Comparison of ENCODE assay signal across 33 mouse cellular contexts in the genomic region with DNA sequence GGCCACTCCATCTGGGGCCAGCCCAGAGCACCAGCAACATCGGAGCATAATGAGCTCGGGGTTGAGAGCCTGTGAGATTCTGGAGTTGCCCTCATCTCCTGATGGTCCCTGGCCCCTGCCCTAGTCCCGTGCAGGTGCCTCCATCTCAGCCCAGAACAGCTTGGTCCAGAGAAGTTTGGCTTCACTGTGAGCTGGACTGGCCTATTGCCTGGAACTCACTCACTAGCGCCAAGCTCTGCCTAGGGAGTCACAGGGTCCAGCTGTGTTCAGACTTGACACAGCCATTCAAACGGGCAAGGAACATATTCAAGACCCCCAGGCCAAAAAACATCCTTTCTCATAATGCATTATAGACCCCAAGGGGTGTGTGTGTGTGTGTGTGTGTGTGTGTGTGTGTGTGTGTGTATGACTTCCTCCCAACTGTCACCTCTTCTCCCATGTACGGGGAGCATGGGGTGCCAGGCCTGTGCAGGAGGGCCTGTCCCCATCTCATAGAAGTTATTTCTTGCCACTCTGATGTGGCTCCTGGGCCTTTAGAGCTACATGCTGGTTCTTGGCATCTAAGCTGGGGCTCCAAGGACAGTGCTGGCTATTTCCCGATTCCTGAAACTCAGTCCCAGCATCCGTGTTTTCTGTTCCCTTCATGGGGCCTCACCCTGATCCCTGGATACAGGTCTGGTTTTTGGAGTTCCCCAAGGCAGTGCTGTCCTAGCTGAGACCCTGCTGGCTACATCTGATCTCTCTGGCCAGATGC. TPM values are rescaled to one million over a fixed set of nuclear protein-coding genes. Genes with fewer than 3 reads are reported as not detected.
DNase-seq lines count a peak whose midpoint lies in the region; ATAC-seq and TF ChIP-seq lines count a peak whose summit lies in the region.
"Had no signal": no experiment of that assay in that cellular context is flagged by ENCODE, and none has a peak within 500 bp of the region (broad histone marks: within the 10 kb centered on the region; RNA-seq: fewer than 3 reads in every experiment).

No protein-coding gene starts in this region.

- 0 out of 2 replicates have a peak, but pooled peaks have one; percentile 6 for ATAC-seq in hindbrain, embryonic 15.5 days (ENCODE audit: low FRiP score, low read depth)
- ATAC-seq in hindbrain, embryonic 11.5 days (ENCODE audit: low FRiP score) = no peak
- ATAC-seq in midbrain, postnatal 0 days (ENCODE audit: low FRiP score) = no peak
- no peak for ATAC-seq in midbrain, embryonic 16.5 days
- ATAC-seq: forebrain, embryonic 15.5 days; intestine, postnatal 0 days; Patski had no signal

- WGBS in hindbrain, embryonic 15.5 days = 78% methylated on average over 8 of the region's 8 CpGs
- WGBS in hindbrain, embryonic 11.5 days = 86% methylated on average over 8 of the region's 8 CpGs
- WGBS in midbrain, postnatal 0 days = 76% methylated on average over 8 of the region's 8 CpGs
- 82% methylated on average over 8 of the region's 8 CpGs for WGBS in midbrain, embryonic 16.5 days

- no peaks in the 10 kb centered on the region for H3K36me3 ChIP-seq in hindbrain, embryonic 15.5 days
- no peaks in the 10 kb centered on the region for H3K36me3 ChIP-seq in hindbrain, embryonic 11.5 days (ENCODE audit: control insufficient read depth, insufficient read depth, low read length)
- no peaks in the 10 kb centered on the region for H3K36me3 ChIP-seq in midbrain, postnatal 0 days (ENCODE audit: insufficient read depth, low read length)
- H3K36me3 ChIP-seq in midbrain, embryonic 16.5 days (ENCODE audit: control insufficient read depth, insufficient read depth, low read length) = no peaks in the 10 kb centered on the region
- H3K36me3 ChIP-seq: embryonic facial prominence, embryonic 10.5 days; embryonic facial prominence, embryonic 13.5 days; forebrain, embryonic 12.5 days; forebrain, embryonic 15.5 days; G1E; heart, embryonic 10.5 days; heart, embryonic 13.5 days; hindbrain, embryonic 13.5 days had no signal

- H3K9me3 ChIP-seq in hindbrain, embryonic 15.5 days = no peaks in the 10 kb centered on the region
- H3K9me3 ChIP-seq in hindbrain, embryonic 11.5 days (ENCODE audit: control insufficient read depth, low read length) = no peaks in the 10 kb centered on the region
- no peaks in the 10 kb centered on the region for H3K9me3 ChIP-seq in midbrain, postnatal 0 days (ENCODE audit: low read length)
- H3K9me3 ChIP-seq in midbrain, embryonic 16.5 days (replicated peaks; ENCODE audit: control insufficient read depth, low read length, poor library complexity, severe bottlenecking) = no peaks in the 10 kb centered on the region
- H3K9me3 ChIP-seq: embryonic facial prominence, embryonic 10.5 days; embryonic facial prominence, embryonic 13.5 days; forebrain, embryonic 12.5 days; forebrain, embryonic 15.5 days; G1E; heart, embryonic 10.5 days; heart, embryonic 13.5 days; hindbrain, embryonic 13.5 days had no signal

- no peaks in the 10 kb centered on the region for H3K27me3 ChIP-seq in hindbrain, embryonic 15.5 days
- H3K27me3 ChIP-seq in hindbrain, embryonic 11.5 days (ENCODE audit: control insufficient read depth, insufficient read depth, low read length) = no peaks in the 10 kb centered on the region
- H3K27me3 ChIP-seq in midbrain, postnatal 0 days (ENCODE audit: insufficient read depth, low read length) = no peaks in the 10 kb centered on the region
- H3K27me3 ChIP-seq in midbrain, embryonic 16.5 days (ENCODE audit: control insufficient read depth, insufficient read depth, low read depth, low read length) = no peaks in the 10 kb centered on the region
- H3K27me3 ChIP-seq: embryonic facial prominence, embryonic 13.5 days; forebrain, embryonic 12.5 days; forebrain, embryonic 15.5 days; heart, embryonic 13.5 days; hindbrain, embryonic 13.5 days; Patski had no signal

- H3K27ac ChIP-seq in hindbrain, embryonic 15.5 days (replicated peaks) = no peak overlapping the region
- H3K27ac ChIP-seq in hindbrain, embryonic 11.5 days (ENCODE audit: low read depth, low read length) = no peak overlapping the region
- H3K27ac ChIP-seq in midbrain, postnatal 0 days (ENCODE audit: low read depth, low read length) = no peak overlapping the region
- H3K27ac ChIP-seq in midbrain, embryonic 16.5 days (ENCODE audit: low read length) = no peak overlapping the region
- H3K27ac ChIP-seq: embryonic facial prominence, embryonic 10.5 days; embryonic facial prominence, embryonic 13.5 days; forebrain, embryonic 12.5 days; forebrain, embryonic 15.5 days; heart, adult 2 months; heart, embryonic 10.5 days; heart, embryonic 13.5 days; hindbrain, embryonic 13.5 days had no signal

- no peak overlapping the region for H3K4me3 ChIP-seq in hindbrain, embryonic 15.5 days
- H3K4me3 ChIP-seq in hindbrain, embryonic 11.5 days (ENCODE audit: low read depth, low read length) = no peak overlapping the region
- no peak overlapping the region for H3K4me3 ChIP-seq in midbrain, postnatal 0 days (ENCODE audit: low read depth, low read length)
- no peak overlapping the region for H3K4me3 ChIP-seq in midbrain, embryonic 16.5 days (ENCODE audit: low read depth, low read length)
- H3K4me3 ChIP-seq: embryonic facial prominence, embryonic 10.5 days; embryonic facial prominence, embryonic 13.5 days; erythroblast, embryonic 14.5 days; forebrain, embryonic 12.5 days; forebrain, embryonic 15.5 days; heart, adult 2 months; heart, embryonic 10.5 days; heart, embryonic 13.5 days; hindbrain, embryonic 13.5 days had no signal

- no peak for TF ChIP-seq CTCF in midbrain, postnatal 0 days (IDR thresholded peaks at IDR 0.05)

- H3K9ac ChIP-seq in hindbrain, embryonic 15.5 days = no peak overlapping the region
- H3K9ac ChIP-seq in hindbrain, embryonic 11.5 days (ENCODE audit: low read depth, low read length) = no peak overlapping the region
- no peak overlapping the region for H3K9ac ChIP-seq in midbrain, postnatal 0 days (replicated peaks; ENCODE audit: low read length, poor library complexity, severe bottlenecking)
- no peak overlapping the region for H3K9ac ChIP-seq in midbrain, embryonic 16.5 days (ENCODE audit: low read depth, low read length)
- H3K9ac ChIP-seq: embryonic facial prominence, embryonic 13.5 days; forebrain, embryonic 12.5 days; forebrain, embryonic 15.5 days; heart, embryonic 13.5 days; hindbrain, embryonic 13.5 days had no signal

- H3K4me2 ChIP-seq in hindbrain, embryonic 15.5 days = no peak overlapping the region
- H3K4me2 ChIP-seq in hindbrain, embryonic 11.5 days (replicated peaks; ENCODE audit: low read depth, low read length) = no peak overlapping the region
- no peak overlapping the region for H3K4me2 ChIP-seq in midbrain, postnatal 0 days (ENCODE audit: low read depth, low read length, poor library complexity, severe bottlenecking)
- H3K4me2 ChIP-seq in midbrain, embryonic 16.5 days (ENCODE audit: low read length) = no peak overlapping the region
- H3K4me2 ChIP-seq: embryonic facial prominence, embryonic 13.5 days; forebrain, embryonic 12.5 days; forebrain, embryonic 15.5 days; heart, embryonic 13.5 days; hindbrain, embryonic 13.5 days had no signal

- DNase-seq in cerebellum, postnatal 14 days = peak; percentile 76 to 78
- no peak for DNase-seq in cerebellum, adult 8-10 months
- no peak for DNase-seq in hindbrain, embryonic 11.5 days (ENCODE audit: low spot score)
- DNase-seq in midbrain, postnatal 0 days (ENCODE audit: low spot score) = peak; percentile 33
- DNase-seq: adrenal gland, postnatal 10 days; adrenal gland, postnatal 36 days; B cell, adult 2 months; cerebellum, adult 11 months; cerebellum, adult 2 months; cerebellum, postnatal 36 days; embryo, embryonic 11 days; gastrocnemius, postnatal 14 days; heart, adult 2 months; heart, postnatal 14 days; heart, postnatal 4 days; kidney, adult 2 months had no signal

- 0 out of 2 replicates have a peak, but pooled peaks cover 4% of the 10 kb centered on the region for H3K4me1 ChIP-seq in hindbrain, embryonic 15.5 days (replicated peaks)
- H3K4me1 ChIP-seq in hindbrain, embryonic 11.5 days (replicated peaks; ENCODE audit: control insufficient read depth, insufficient read depth, low read length) = no peaks in the 10 kb centered on the region
- H3K4me1 ChIP-seq in midbrain, postnatal 0 days (ENCODE audit: insufficient read depth, low read length) = no peaks in the 10 kb centered on the region
- H3K4me1 ChIP-seq in midbrain, embryonic 16.5 days (ENCODE audit: control insufficient read depth, insufficient read depth, low read length) = no peaks in the 10 kb centered on the region
- H3K4me1 ChIP-seq: forebrain, embryonic 12.5 days had no signal

RNA-seq across cellular contexts. Expression of gene Chrdl2, which starts 25.2 kb away (rescaled TPM):
- 0.71 and 1.3 TPM in 2 replicates for polyA plus RNA-seq in hindbrain, embryonic 15.5 days (2015; fragmentation: Nextera tagmentation; extraction: Ambion mirVana)
- 0.32 TPM in 1 of 2 replicates, not detected in the other for polyA plus RNA-seq in hindbrain, embryonic 11.5 days (2014; fragmentation: Nextera tagmentation; extraction: Ambion mirVana)
- 1.7 TPM in 1 of 2 replicates, not detected in the other for total RNA-seq in midbrain, postnatal 0 days (2014; rRNA removed)
- 0.21 and 0.23 TPM in 2 replicates for polyA plus RNA-seq in midbrain, postnatal 0 days (2015; fragmentation: Nextera tagmentation; extraction: Ambion mirVana)
- 0.12 and 0.48 TPM in 2 replicates for polyA plus RNA-seq in midbrain, embryonic 16.5 days (2015; fragmentation: Nextera tagmentation; extraction: Ambion mirVana)
- total RNA-seq: adrenal gland, adult 18-20 months; adrenal gland, postnatal 10 days; adrenal gland, postnatal 36 days; CH12.LX; granulocyte monocyte progenitor cell, adult 5-6 weeks; heart, postnatal 14 days; heart, postnatal 4 days had no signal
- polyA plus RNA-seq: erythroblast, embryonic 14.5 days; forebrain, embryonic 15.5 days; G1E; heart, embryonic 16.5 days had no signal

RNA-seq across cellular contexts. Expression of gene Rnf169, which starts 50.9 kb away (rescaled TPM):
- polyA plus RNA-seq in hindbrain, embryonic 15.5 days (2015; fragmentation: Nextera tagmentation; extraction: Ambion mirVana) = 4.6 and 4.9 TPM in 2 replicates
- 6.9 and 8.4 TPM in 2 replicates for polyA plus RNA-seq in hindbrain, embryonic 11.5 days (2014; fragmentation: Nextera tagmentation; extraction: Ambion mirVana)
- 17.1 and 18.8 TPM in 2 replicates for total RNA-seq in midbrain, postnatal 0 days (2014; rRNA removed)
- 3.1 and 3.6 TPM in 2 replicates for polyA plus RNA-seq in midbrain, postnatal 0 days (2015; fragmentation: Nextera tagmentation; extraction: Ambion mirVana)
- 4.3 and 4.4 TPM in 2 replicates for polyA plus RNA-seq in midbrain, embryonic 16.5 days (2015; fragmentation: Nextera tagmentation; extraction: Ambion mirVana)

Comparison
In these comparisons a context has a peak if more than half of its experiments do, and no peak if none do; other contexts are left out.
1. DNase-seq: peak in cerebellum, postnatal 14 days (2 of 2) and midbrain, postnatal 0 days (single experiment); none in cerebellum, adult 8-10 months (single experiment) and hindbrain, embryonic 11.5 days (single experiment).